Mouse (Mus musculus): ENCODE measurements around the gene Gcsh. TPM values are rescaled to one million over a fixed set of nuclear protein-coding genes. Genes with fewer than 3 reads are reported as not detected.

Gcsh gene
- 83.3 and 86.0 TPM in 2 replicates for polyA plus RNA-seq (2015; fragmentation: Nextera tagmentation; extraction: Ambion mirVana)

DNA sequence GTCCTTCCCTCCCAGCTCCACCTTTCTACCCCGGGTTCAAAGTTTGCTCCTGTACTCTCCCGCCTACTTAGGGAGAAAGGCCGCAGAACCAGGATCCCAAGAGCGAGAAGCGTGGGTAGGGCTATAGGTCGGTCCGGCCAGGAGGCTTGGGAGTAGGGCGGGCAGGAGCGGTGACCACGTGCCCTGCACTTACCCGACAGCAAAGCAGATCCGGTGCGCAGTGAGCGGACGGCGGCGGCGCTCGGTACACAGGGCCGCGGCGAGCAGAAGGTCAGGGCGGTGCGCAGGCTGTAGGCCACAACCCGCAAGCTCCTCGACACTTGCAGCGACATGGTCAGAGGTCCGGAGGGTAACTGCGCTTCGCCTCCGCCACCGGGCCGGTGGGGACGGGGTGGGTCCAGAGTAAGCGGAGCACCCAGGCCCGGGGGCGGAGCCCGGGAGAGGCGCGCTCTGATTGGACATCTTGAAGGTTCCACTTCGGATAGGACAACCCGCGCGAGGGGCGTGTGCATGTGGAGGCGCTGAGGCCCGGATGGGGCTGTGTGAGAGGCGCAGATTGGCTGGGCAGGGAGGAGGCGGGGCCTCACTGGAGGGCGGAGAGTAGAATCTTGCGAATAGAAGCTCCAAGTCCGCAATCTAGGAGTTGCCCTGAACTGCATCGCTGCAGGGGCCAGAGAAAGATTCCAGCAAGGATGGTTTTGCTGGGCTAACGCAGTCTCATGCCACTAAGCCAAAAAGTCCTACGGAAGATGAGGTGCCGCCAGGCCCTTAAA, at the start of gene Gcsh:
Gcsh (minus strand) TSS at position 443 of the 773 bp plus-strand sequence.
- Histone ChIP-seq H3K9ac (ENCODE audit: low read length) (peak within 1 kb of the TSS; percentile 86), H3K27me3 (ENCODE audit: control insufficient read depth, insufficient read depth, low read length) (no peaks in the 10 kb centered on the region), H3K27ac (ENCODE audit: low read length) (peak within 1 kb of the TSS; percentile 83), H3K4me1 (ENCODE audit: control insufficient read depth, insufficient read depth, low read length) (peaks cover 12% of the 10 kb centered on the region), H3K4me3 (ENCODE audit: low read length) (peak within 1 kb of the TSS; percentile 88), H3K9me3 (replicated peaks; ENCODE audit: control insufficient read depth, low read length) (no peaks in the 10 kb centered on the region), H3K36me3 (ENCODE audit: control insufficient read depth, insufficient read depth) (no peaks in the 10 kb centered on the region), H3K4me2 (ENCODE audit: low read depth, low read length) (peak within 1 kb of the TSS; percentile 99)
- under 1% methylated on average over 56 of the region's 56 CpGs for WGBS
- ATAC-seq (replicated peaks; ENCODE audit: extremely low read depth, insufficient read depth, low FRiP score): peak; percentile 100

GRCm38 (mm10) chr8:117039843-117040242, 46.5 kb upstream of the Gcsh start:
- Histone ChIP-seq H3K9ac (ENCODE audit: low read length) (no peak overlapping the region), H3K27ac (ENCODE audit: low read length) (no peak overlapping the region), H3K9me3 (replicated peaks; ENCODE audit: control insufficient read depth, low read length) (no peaks in the 10 kb centered on the region), H3K4me2 (ENCODE audit: low read depth, low read length) (no peak overlapping the region), H3K27me3 (ENCODE audit: control insufficient read depth, insufficient read depth, low read length) (no peaks in the 10 kb centered on the region), H3K4me3 (ENCODE audit: low read length) (no peak overlapping the region), H3K36me3 (ENCODE audit: control insufficient read depth, insufficient read depth) (no peaks in the 10 kb centered on the region), H3K4me1 (ENCODE audit: control insufficient read depth, insufficient read depth, low read length) (no peaks in the 10 kb centered on the region)
- WGBS: 76% methylated on average over 7 of the region's 7 CpGs
- no peak for ATAC-seq (replicated peaks; ENCODE audit: extremely low read depth, insufficient read depth, low FRiP score)

GRCm38 (mm10) chr8:117037374-117037935, 44.1 kb upstream of the Gcsh start:
- Histone ChIP-seq H3K27ac (ENCODE audit: low read length) (no peak overlapping the region), H3K9ac (ENCODE audit: low read length) (no peak overlapping the region), H3K9me3 (replicated peaks; ENCODE audit: control insufficient read depth, low read length) (no peaks in the 10 kb centered on the region), H3K36me3 (ENCODE audit: control insufficient read depth, insufficient read depth) (no peaks in the 10 kb centered on the region), H3K27me3 (ENCODE audit: control insufficient read depth, insufficient read depth, low read length) (no peaks in the 10 kb centered on the region), H3K4me3 (ENCODE audit: low read length) (no peak overlapping the region), H3K4me1 (ENCODE audit: control insufficient read depth, insufficient read depth, low read length) (no peaks in the 10 kb centered on the region), H3K4me2 (ENCODE audit: low read depth, low read length) (no peak overlapping the region)
- no peak for ATAC-seq (replicated peaks; ENCODE audit: extremely low read depth, insufficient read depth, low FRiP score)
- 80% methylated on average over 7 of the region's 7 CpGs for WGBS

DNA sequence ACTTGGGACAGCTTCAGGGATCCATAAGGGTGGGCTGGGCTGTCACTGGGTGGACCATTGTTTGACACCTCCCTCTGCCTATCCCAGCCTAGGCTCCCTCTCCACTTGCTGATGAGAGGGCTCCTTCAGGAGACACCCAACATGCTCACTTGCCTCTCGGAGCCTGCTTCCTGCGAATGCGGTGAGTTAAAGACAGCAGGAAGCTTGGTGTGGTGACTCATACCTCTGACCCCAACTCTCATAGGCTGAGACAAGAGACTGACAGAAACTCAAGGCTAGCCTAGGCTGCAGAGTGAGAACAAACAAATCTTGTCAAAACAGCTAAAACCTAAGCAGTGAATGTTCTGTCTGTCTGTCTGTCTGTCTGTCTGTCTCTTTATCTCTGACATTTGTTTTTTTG, 40.1 kb upstream of the Gcsh start:
- no peak overlapping the region for H3K4me3 ChIP-seq (ENCODE audit: low read length)
- no peaks in the 10 kb centered on the region for H3K36me3 ChIP-seq (ENCODE audit: control insufficient read depth, insufficient read depth)
- H3K9ac ChIP-seq (ENCODE audit: low read length): no peak overlapping the region
- no peaks in the 10 kb centered on the region for H3K9me3 ChIP-seq (replicated peaks; ENCODE audit: control insufficient read depth, low read length)
- no peak overlapping the region for H3K4me2 ChIP-seq (ENCODE audit: low read depth, low read length)
- H3K4me1 ChIP-seq (ENCODE audit: control insufficient read depth, insufficient read depth, low read length): no peaks in the 10 kb centered on the region
- no peak for ATAC-seq (replicated peaks; ENCODE audit: extremely low read depth, insufficient read depth, low FRiP score)
- no peaks in the 10 kb centered on the region for H3K27me3 ChIP-seq (ENCODE audit: control insufficient read depth, insufficient read depth, low read length)
- WGBS: 43% methylated on average over 3 of the region's 3 CpGs
- no peak overlapping the region for H3K27ac ChIP-seq (ENCODE audit: low read length)

- no peaks in the 10 kb centered on the region for H3K9me3 ChIP-seq (replicated peaks; ENCODE audit: control insufficient read depth, low read length)
- no peak overlapping the region for H3K9ac ChIP-seq (ENCODE audit: low read length)
- no peaks in the 10 kb centered on the region for H3K4me1 ChIP-seq (ENCODE audit: control insufficient read depth, insufficient read depth, low read length)
- H3K36me3 ChIP-seq (ENCODE audit: control insufficient read depth, insufficient read depth): no peaks in the 10 kb centered on the region
- H3K27ac ChIP-seq (ENCODE audit: low read length): no peak overlapping the region
- no peak overlapping the region for H3K4me3 ChIP-seq (ENCODE audit: low read length)
- no peaks in the 10 kb centered on the region for H3K27me3 ChIP-seq (ENCODE audit: control insufficient read depth, insufficient read depth, low read length)
- no peak for ATAC-seq (replicated peaks; ENCODE audit: extremely low read depth, insufficient read depth, low FRiP score)
- no peak overlapping the region for H3K4me2 ChIP-seq (ENCODE audit: low read depth, low read length)
- WGBS: 59% methylated on average over 8 of the region's 8 CpGs
These were observed 39.3 kb upstream of the Gcsh start for GRCm38 (mm10) chr8:117032609-117033008.

DNA sequence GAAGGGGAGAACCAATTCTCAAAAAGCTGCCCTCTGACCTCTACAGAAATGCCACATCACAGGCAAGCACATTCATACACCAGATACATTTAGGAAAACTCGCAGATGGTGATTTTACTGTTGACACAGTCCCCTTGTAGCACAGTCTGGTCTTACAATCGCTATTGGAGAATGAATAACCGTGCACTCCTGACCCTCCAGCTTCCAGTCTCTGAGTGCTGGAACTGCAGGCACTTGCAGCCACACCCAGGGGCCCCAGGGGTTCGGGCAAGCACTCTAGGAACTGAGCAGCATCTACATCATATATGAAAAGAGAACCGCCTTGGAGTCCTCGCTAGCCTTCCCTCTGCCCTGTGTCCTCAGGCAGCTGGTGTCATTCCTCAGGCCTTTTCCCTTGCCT, 38.1 kb upstream of the Gcsh start:
- no peaks in the 10 kb centered on the region for H3K27me3 ChIP-seq (ENCODE audit: control insufficient read depth, insufficient read depth, low read length)
- no peaks in the 10 kb centered on the region for H3K36me3 ChIP-seq (ENCODE audit: control insufficient read depth, insufficient read depth)
- H3K4me1 ChIP-seq (ENCODE audit: control insufficient read depth, insufficient read depth, low read length): no peaks in the 10 kb centered on the region
- no peak overlapping the region for H3K27ac ChIP-seq (ENCODE audit: low read length)
- H3K4me3 ChIP-seq (ENCODE audit: low read length): no peak overlapping the region
- no peak overlapping the region for H3K9ac ChIP-seq (ENCODE audit: low read length)
- no peak overlapping the region for H3K4me2 ChIP-seq (ENCODE audit: low read depth, low read length)
- no peaks in the 10 kb centered on the region for H3K9me3 ChIP-seq (replicated peaks; ENCODE audit: control insufficient read depth, low read length)
- 63% methylated on average over 6 of the region's 6 CpGs for WGBS
- no peak for ATAC-seq (replicated peaks; ENCODE audit: extremely low read depth, insufficient read depth, low FRiP score)

GRCm38 (mm10) chr8:117028686-117029085, 35.3 kb upstream of the Gcsh start:
- H3K27me3 ChIP-seq (ENCODE audit: control insufficient read depth, insufficient read depth, low read length): no peaks in the 10 kb centered on the region
- H3K9ac ChIP-seq (ENCODE audit: low read length): no peak overlapping the region
- no peaks in the 10 kb centered on the region for H3K36me3 ChIP-seq (ENCODE audit: control insufficient read depth, insufficient read depth)
- H3K4me1 ChIP-seq (ENCODE audit: control insufficient read depth, insufficient read depth, low read length): no peaks in the 10 kb centered on the region
- no peaks in the 10 kb centered on the region for H3K9me3 ChIP-seq (replicated peaks; ENCODE audit: control insufficient read depth, low read length)
- ATAC-seq (replicated peaks; ENCODE audit: extremely low read depth, insufficient read depth, low FRiP score): no peak
- H3K4me2 ChIP-seq (ENCODE audit: low read depth, low read length): no peak overlapping the region
- H3K4me3 ChIP-seq (ENCODE audit: low read length): no peak overlapping the region
- H3K27ac ChIP-seq (ENCODE audit: low read length): no peak overlapping the region
- 88% methylated on average over 10 of the region's 10 CpGs for WGBS

GRCm38 (mm10) chr8:117027601-117028000, 34.3 kb upstream of the Gcsh start:
- no peak overlapping the region for H3K4me2 ChIP-seq (ENCODE audit: low read depth, low read length)
- no peak overlapping the region for H3K27ac ChIP-seq (ENCODE audit: low read length)
- no peaks in the 10 kb centered on the region for H3K9me3 ChIP-seq (replicated peaks; ENCODE audit: control insufficient read depth, low read length)
- no peak overlapping the region for H3K4me3 ChIP-seq (ENCODE audit: low read length)
- 87% methylated on average over 5 of the region's 5 CpGs for WGBS
- no peaks in the 10 kb centered on the region for H3K27me3 ChIP-seq (ENCODE audit: control insufficient read depth, insufficient read depth, low read length)
- H3K9ac ChIP-seq (ENCODE audit: low read length): no peak overlapping the region
- H3K4me1 ChIP-seq (ENCODE audit: control insufficient read depth, insufficient read depth, low read length): no peaks in the 10 kb centered on the region
- no peaks in the 10 kb centered on the region for H3K36me3 ChIP-seq (ENCODE audit: control insufficient read depth, insufficient read depth)
- no peak for ATAC-seq (replicated peaks; ENCODE audit: extremely low read depth, insufficient read depth, low FRiP score)

DNA sequence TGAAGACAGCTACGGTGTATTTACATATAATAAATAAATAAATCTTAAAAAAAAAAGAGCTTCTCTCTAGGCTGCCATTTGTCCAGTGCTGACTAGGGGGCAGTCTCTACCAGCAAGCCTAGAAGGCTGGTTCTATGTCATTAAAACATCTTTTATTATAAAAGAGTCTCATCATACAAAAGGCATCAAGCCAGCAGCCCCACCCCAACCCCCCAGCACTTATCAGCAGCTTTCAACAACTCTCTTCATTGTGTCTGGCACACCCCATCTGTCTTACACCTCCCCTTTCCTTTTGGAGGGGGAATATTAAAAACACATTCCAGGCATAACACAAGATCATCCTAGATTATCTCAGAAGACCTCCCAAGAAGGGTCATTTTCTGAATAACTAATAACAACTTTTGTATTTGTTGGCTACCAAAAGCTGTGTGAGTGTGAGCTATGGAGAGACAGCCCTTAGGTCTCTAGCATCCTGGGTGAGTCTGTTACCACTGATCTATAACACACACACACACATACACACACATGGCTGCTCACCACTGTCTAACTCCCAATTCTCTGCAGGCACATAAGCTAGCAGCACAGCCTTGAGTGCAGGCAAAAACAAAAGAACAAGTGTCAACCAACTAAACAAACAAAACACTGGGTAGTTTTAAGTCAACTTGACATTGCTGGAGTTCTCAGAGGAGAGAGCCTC, 29.1 kb upstream of the Gcsh start:
- Histone ChIP-seq H3K27ac (ENCODE audit: low read length) (no peak overlapping the region), H3K9me3 (replicated peaks; ENCODE audit: control insufficient read depth, low read length) (no peaks in the 10 kb centered on the region), H3K4me1 (ENCODE audit: control insufficient read depth, insufficient read depth, low read length) (no peaks in the 10 kb centered on the region), H3K4me2 (ENCODE audit: low read depth, low read length) (no peak overlapping the region), H3K9ac (ENCODE audit: low read length) (no peak overlapping the region), H3K4me3 (ENCODE audit: low read length) (no peak overlapping the region), H3K27me3 (ENCODE audit: control insufficient read depth, insufficient read depth, low read length) (no peaks in the 10 kb centered on the region), H3K36me3 (ENCODE audit: control insufficient read depth, insufficient read depth) (no peaks in the 10 kb centered on the region)
- WGBS: 65% methylated on average over 1 of the region's 1 CpGs
- ATAC-seq (replicated peaks; ENCODE audit: extremely low read depth, insufficient read depth, low FRiP score): no peak

All from heart, embryonic 16.5 days (tissue).